Mouse (Mus musculus): ENCODE data around the gene Pank4. TPM values are rescaled to one million over a fixed set of nuclear protein-coding genes. Genes with fewer than 3 reads are reported as not detected.

The Pank4 gene
- total RNA-seq, 1 experiment from 2014 or later = 41.4 TPM

DNA sequence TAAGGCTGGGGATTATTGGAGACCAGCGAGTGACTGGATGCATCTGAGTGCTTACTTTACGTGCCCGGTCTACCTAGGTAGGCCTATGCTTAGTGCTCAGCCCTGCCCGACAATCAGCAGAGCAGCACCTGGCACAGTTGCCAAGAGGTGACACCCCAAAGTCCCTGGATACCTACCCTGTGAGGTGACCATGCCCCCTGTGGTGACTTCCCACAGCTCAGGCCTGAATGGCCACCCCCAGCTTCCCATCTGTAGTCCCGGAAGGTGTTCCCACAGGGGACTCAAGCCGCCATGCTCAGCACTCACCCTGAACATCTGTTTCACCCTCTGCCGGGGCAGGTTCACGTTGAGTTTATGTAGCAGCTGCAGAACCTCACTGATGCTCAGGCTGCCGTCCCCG is 42.4 kb downstream of the Pank4 start:
- no peak for ATAC-seq (ENCODE audit: extremely low read depth, insufficient number of reproducible peaks, low FRiP score, poor library complexity, severe bottlenecking)

DNA sequence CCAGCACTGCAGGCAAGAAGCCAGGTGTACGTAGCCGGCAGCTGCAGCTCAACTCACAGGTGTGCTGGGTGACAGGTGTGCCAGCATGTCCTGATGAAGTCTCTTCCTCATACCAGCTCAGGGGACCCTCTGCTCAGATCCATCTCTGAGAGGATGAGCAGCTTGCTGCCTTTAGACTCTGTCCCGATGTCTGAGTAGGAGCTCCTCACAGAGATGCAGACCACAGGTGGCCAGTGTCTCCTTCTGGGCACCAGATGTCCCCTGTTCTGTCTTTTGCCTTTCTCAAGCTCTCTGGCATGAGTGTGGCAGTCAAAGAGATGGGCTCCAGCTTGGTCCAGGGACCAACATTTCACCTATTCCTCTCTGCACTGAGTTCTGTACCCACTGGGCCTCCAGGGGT is 43.7 kb downstream of the Pank4 start:
- ATAC-seq (ENCODE audit: extremely low read depth, insufficient number of reproducible peaks, low FRiP score, poor library complexity, severe bottlenecking) = no peak

DNA sequence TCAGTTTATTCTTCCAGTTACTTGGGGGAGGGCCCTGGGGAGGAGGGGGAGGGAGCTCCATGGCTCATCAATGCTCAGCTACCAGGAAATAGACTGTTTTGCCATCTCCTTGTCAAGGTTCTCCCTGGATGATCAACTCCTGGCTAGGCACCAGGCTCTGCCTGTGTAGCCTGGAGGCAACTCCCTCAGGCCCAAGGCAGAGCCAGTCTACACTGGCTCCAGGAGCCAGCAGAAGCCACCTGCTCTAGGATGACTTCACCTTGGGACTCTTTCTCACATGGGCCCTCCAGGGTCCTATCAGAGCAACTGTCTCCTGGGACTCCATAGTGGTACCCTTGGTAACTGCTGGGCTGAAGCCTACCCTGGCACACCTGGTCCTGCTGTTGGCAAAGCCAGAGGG is 44.2 kb downstream of the Pank4 start:
- ATAC-seq (ENCODE audit: extremely low read depth, insufficient number of reproducible peaks, low FRiP score, poor library complexity, severe bottlenecking) = no peak

DNA sequence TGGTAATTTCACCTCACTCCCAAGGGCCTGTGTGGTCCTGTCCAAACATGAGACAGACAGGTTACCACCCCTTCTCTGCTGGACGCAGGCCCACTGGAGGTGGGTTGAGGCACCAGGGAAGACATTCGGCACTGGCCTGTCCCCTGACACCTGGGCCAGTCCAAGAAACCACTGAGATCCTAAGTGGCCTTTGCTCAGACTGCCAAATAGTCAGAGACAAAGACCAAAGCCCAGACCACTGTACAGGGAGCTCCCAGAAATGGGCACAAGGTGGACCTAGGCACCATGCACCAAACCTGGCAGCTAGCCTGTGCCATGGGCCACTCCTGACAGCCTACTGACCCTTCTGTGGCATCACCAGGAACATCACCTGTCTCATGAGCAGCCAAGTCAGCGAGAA is 45.3 kb downstream of the Pank4 start:
- no peak for ATAC-seq (ENCODE audit: extremely low read depth, insufficient number of reproducible peaks, low FRiP score, poor library complexity, severe bottlenecking)

DNA sequence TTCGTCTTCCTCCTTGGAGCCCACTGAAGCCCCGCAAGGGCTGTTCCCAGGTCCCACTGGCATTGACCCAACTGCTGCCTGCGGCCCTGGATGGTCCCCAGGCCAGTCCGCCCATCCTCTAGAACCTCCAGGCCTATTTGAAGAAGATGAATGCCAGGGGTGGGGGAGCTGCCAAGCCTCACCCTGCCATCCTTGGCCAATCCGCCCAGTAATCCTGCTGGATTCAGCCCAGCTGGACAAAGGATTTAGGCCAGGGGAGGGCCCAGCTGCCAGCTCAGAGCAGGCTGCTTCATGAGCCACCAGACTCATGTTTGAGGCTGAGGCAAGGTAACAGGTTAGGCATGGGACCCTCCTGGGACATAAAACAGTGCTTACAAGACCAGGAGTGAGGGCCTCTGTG is 46.9 kb downstream of the Pank4 start:
- no peak for ATAC-seq (ENCODE audit: extremely low read depth, insufficient number of reproducible peaks, low FRiP score, poor library complexity, severe bottlenecking)

DNA sequence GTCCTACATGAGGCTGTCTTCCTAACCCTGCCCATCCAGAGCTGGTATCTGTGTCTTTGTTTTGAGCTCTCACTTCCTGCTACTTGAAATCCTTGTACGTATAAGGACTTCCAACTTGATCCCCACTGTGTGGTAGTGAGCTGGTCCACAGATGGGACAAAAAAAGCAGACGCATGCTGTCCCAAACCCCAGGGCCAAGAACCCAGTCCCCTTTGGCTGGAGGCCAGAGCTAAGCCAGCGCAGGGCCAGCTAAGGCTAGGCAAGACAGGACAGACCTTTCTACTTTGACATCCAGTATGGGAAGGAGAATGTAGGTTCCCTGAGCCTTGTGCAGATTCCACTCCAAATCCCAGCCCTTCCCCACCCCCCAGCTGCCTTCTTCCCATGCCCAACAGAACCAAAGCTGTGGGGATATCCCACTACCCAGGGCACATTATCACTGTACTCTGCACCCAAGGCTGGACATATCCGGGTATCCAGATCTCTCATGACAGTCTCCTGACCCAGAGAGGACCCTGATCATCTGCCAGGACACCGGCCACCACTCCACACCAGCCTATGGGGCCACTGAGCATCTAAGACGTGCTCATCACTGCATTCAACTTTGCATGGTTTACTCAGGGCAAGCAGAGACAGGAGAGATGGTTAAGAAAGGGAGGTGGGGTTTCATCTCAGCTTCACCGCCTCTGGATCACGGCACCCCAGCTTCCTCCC is 47.5 kb downstream of the Pank4 start:
- no peak for ATAC-seq (ENCODE audit: extremely low read depth, insufficient number of reproducible peaks, low FRiP score, poor library complexity, severe bottlenecking)

DNA sequence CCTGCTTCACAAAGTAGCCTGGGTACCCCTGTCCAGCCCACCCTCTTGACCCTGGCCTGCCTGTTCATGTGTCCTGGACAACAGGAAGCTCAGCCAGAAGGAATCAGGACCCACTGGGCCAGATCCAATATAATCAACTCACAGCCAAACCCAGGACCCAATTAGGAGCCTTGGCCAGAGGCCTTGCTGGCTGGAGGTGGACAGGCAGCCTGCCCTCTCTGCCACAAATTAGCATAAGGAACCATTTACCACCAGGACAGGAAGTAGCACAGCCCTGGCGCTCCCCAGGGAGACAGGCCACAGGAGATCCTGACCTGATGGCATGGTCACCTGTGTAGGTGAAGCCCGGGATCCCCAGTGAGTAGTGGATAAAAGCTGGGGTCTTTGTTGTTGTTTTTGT is 48.2 kb downstream of the Pank4 start:
- no peak for ATAC-seq (ENCODE audit: extremely low read depth, insufficient number of reproducible peaks, low FRiP score, poor library complexity, severe bottlenecking)

DNA sequence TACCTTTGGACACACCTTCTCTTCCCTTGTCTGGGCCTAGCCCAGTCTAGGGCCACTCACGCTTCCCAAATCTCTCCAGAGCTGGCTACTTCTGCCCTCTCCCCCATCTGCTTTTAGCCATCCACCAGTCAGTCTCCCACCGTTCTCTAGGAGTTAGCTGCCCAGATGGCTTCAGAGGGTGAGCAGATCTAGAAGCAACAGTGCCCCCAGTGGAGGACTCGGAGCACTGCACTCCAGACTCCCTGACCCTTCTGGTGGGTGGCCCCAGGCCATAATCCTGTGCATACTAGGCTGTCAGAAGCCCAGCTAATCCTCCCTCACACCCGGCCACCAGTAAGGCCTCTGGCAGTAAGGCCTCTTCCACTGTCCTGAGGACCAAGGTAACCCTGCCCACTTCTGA is 48.9 kb downstream of the Pank4 start:
- ATAC-seq (ENCODE audit: extremely low read depth, insufficient number of reproducible peaks, low FRiP score, poor library complexity, severe bottlenecking) = peak; percentile 44

DNA sequence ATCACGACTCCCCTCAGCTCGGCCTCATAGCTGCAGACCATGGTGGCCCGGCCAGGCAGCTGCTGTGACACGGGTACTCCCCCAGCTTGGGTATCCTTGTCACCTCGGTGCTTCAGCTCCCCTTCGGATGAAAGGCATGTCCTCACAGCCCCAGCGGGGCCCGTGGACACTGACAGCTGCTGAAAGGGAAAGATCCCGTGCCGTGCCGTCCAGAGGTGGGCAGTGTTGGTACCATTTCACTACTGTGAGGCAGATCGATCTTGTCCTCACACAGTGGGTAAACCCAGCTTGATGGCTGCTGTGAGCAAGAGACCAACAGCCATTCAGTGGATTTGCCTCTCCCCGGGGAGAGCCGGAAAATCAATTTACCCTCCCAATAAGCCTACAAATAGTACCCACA is 50.3 kb downstream of the Pank4 start:
- ATAC-seq (ENCODE audit: extremely low read depth, insufficient number of reproducible peaks, low FRiP score, poor library complexity, severe bottlenecking) = no peak

DNA sequence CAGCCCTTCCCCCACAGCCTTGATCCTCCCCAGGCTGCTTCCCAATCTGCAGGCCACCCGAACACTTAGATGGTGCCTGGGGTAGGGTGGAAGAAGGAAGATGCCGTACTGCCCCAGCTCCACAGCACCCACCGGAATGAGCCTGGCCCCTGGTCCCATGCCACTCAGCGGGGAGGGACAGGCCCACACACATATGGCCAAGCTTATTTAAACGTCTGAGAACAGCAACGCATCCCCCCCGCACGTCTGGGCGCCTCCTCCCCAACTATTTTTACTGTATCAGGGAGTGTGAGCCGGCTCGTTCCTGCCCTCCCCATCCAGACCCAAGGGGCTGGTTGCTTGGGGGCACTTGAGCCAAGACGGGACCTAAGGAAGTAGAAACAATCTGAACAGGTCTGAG is 50.9 kb downstream of the Pank4 start:
- ATAC-seq (ENCODE audit: extremely low read depth, insufficient number of reproducible peaks, low FRiP score, poor library complexity, severe bottlenecking) = no peak

DNA sequence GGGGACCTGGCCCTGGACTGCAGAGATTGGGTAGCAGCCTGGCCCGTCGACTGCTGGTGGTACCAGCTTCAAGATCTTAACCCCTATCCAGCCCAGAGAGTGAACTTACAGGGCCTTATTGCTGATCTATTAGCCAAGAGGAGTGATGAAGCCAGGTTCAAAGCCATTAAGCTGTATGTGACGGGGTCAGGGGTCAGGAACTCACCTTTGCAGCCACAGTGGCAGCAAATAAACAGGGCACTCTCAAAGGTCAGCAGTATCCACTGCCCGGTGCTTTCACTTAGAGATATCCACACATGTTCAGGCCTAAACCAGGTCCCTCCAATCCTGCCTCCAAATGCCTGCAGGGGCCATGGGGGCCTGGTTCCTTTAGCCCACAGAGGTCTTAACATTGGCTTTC is 51.6 kb downstream of the Pank4 start:
- ATAC-seq (ENCODE audit: extremely low read depth, insufficient number of reproducible peaks, low FRiP score, poor library complexity, severe bottlenecking) = no peak

DNA sequence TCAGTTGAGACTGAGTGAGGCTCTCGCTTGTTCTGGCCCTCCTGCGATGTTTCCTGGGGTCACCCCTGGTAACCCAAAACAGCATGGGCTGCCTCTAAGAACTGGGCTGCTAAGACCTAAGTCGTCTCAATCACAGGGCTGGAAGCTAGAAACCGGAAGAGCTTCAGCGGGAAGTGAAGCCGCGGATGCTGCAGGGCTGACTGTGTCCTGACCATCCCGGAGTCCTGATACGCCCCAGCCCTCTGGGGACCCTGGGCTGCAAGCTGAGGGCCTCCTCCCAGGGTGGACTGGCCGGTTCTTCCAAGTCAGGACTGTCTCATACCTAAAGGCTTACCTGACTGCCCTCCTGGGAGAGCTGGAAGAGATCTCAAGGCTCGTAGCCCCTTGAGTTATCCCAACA is 52.9 kb downstream of the Pank4 start:
- no peak for ATAC-seq (ENCODE audit: extremely low read depth, insufficient number of reproducible peaks, low FRiP score, poor library complexity, severe bottlenecking)

DNA sequence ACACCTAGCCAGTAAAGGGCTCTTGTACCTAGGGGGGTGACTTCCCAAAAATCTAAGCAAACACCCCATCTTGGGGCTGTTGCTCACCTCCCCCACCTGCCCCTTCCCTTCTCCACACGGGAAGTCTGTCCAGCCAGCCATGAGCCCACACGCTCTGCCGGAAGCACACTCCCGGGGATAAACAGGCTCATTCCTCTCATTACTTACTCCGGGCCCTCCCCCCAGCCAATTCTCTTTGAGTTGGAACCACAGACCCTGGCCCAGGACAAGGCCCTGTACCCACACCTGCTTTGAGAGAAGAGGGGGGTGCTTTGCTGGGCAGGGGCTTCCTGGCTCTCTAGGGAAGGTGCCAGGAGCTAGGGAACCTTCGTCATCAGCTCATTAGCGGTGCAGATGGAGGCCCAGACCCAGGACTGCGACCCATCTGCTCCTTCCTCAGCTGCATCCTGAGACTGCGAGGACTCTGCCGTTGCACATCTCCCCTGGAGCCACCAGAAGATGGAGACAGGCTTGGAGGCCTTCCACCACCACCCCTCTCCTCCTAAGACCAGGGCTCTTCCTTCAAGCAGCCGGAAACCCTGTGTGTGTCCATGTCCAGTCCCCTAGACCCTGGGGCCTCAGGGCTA is 53.4 kb downstream of the Pank4 start:
- ATAC-seq (ENCODE audit: extremely low read depth, insufficient number of reproducible peaks, low FRiP score, poor library complexity, severe bottlenecking) = no peak

DNA sequence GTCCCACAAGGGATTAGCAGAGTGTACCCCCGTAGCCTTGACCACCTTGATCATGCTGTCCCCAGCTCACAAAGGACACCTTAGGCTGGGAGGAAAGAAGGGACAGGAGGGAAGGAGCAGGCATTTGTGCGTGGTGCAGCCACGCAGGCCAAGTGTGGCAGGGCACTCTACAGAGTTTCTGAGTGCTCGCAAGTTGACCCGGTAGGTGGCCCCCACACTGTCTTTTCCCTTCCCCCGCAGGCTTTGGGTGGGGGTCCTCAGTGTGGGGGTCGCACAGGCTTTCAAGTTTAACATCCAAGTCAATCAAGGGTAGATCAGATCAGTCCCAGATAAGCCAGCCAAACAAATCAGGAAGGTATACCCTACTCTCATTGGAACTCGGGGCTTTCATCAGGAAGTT is 54.1 kb downstream of the Pank4 start:
- ATAC-seq (ENCODE audit: extremely low read depth, insufficient number of reproducible peaks, low FRiP score, poor library complexity, severe bottlenecking) = no peak

DNA sequence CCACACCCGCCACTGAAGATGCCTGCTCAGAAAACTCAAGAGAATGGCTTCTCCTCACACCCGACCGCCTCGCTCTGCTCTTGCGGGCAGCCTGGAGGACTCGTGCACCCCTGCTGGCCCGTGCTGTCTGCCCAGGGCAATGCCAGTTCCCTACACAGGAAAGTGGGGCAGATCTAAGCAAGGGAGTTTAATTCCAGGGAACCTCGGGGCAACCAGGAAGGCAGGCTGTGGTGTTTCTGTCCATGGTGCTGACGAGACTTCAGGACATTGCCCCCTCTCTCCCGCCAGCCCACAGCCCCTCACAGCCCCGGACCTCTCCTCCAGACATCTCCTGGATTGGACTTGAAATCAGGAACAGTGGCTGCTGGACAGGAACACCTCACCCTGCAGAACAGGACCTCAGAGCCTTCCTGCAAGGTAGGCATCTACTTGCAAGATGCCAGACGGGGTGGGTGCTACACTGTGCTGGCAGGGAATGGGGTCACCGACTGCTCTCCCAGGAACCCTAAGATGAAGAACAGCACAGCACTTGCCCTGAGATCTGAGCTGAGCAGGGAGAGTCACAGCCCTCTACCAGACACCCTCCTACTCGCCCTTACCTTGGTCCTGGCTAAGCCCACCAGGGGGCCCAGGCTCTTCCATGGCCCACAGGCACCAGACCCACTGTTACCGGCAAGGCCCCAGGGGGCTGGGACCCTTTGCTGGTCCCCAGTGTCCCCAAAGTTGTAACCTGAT is 54.8 kb downstream of the Pank4 start:
- no peak for ATAC-seq (ENCODE audit: extremely low read depth, insufficient number of reproducible peaks, low FRiP score, poor library complexity, severe bottlenecking)

DNA sequence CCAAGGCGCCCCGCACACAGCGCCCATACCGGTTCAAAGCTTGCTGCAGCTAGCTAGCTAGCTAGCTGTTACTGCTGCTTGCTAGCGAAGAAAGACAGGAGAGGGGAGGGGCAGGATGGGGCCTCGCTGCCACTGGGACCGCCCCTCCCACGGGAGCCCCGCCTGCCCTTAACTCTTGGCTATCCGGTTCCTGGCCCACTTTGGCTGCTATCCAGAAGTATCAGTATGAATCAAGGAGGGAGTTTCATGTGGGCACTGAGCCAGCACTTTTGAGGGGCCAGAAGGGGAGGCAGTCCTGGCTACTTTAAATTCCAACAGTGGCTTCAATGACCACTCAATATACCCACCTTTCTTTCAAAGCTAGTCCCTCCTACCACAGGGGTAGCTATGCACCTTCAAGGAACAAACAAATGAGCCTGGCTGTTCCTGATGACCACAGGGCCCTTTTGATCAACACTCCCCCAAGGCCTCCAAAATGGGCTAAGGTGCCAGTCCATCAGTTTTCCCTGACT is 55.5 kb downstream of the Pank4 start:
- ATAC-seq (ENCODE audit: extremely low read depth, insufficient number of reproducible peaks, low FRiP score, poor library complexity, severe bottlenecking) = no peak

DNA sequence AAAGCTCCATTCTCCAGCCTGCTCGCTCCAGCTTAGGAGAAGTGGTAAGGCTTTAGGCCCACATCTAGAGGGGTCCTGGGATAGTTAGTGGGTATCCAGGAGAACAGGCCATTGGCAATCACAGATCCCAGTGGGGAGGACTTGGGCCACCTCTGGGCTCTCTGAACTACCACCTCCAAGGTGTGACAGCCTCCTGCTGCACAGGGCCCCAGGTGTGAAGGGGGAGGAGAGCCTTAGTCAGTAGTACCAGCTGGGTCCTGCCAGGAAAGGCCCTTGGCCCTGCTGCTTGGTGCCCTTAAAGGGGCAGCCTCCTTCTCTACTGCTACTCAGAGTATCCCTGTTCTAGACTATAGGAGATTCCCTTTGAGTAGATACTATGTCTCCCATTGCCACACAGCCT is 56.2 kb downstream of the Pank4 start:
- ATAC-seq (ENCODE audit: extremely low read depth, insufficient number of reproducible peaks, low FRiP score, poor library complexity, severe bottlenecking) = no peak

DNA sequence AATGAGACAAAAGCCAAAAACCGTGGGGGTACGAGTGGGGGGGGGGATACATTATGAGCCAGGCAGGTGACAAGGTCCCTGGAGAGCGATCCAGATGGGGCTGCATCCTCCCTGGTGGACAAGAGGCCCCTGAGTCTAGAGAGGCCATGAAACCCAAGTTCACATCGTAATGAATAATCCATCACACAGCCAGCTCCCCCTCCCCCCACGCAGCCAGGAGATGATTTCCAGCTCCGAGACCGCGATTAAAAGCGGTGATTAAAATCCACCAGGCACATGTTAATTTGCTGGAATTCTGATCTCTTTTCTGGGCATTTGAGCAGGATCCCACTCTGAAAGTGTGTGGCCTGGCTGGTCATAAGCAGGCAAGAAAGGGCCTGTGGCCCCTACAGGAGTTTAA is 56.9 kb downstream of the Pank4 start:
- ATAC-seq (ENCODE audit: extremely low read depth, insufficient number of reproducible peaks, low FRiP score, poor library complexity, severe bottlenecking) = no peak

DNA sequence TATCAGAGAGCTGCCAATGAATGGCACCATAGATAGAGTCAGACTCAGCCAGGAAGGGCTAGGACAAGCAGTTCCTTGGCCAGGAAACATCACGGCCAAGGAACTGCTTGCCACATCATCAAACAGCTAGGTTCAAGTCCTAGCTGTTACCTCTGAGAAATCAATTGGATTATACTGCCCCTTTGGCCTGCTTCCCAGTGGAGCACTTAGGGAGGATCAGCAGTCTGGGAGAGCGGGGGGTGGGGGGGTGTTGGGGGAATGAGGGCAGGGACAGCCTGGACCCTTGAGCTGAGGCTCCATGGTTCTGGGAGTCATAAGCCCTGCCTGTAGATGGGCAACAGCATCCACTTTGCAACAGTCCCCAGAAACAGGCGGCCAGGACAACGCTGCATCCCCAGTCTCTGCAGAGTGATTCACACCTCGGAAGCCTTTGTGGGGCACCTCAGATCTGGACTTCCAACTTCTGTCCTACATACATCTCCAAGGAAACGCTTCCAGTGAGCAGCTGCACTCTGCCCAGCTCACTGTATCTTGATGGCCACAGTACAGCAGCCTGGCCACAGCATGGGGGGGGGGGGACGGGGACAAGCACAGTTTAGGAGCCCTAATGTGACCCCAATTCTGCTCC is 58.4 kb downstream of the Pank4 start:
- no peak for ATAC-seq (ENCODE audit: extremely low read depth, insufficient number of reproducible peaks, low FRiP score, poor library complexity, severe bottlenecking)

All from neutrophil, adult 5-6 weeks (primary cell).